Mouse (Mus musculus): Measurements from ENCODE around the gene Gm9918.
A peak's percentile ranks its signal among the peaks of the same experiment; 100 is the strongest.

DNA sequence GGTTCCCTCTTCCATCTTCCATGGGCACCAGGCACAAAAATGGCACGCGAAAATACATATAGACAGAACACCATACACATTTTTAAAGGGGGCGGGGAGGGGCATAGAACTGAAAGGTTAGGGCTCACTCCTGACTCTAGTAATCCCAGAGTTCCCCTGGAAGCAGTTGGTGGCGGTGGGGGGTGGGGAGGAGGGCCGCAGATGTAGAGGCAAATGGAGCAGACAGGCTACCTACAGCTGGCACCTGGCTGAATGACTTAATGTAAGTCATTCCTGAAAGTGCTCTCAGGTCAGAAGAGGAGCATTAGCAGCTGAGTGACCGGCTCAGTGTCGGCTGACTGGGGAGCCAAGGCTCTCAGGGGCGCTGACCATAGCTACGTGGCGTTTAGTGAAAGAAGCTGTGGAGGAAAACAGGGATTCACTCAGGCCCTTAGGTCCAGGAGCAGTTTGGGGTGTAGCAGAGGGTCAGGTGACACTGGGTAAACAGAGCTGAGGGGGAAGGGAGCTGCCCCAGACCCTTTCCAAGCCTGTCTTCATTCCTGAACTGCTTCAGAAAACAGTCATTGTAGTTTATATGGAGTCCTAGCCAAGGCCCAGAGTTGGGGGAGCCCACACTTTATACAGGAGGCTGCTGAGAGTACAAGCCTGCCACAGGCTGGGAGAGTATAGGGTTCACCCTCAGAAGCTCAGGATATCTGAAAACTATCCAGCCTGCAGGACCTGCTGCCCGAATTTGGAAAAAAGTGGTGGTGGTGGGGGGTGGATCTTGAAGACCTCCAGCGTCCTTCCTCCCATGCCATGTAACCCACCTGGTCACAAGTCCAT is 27.7 kb upstream of the Gm9918 start:
- TF ChIP-seq CTCF (IDR thresholded peaks at IDR 0.05; ENCODE audit: control insufficient read depth, insufficient read depth, insufficient read length) (no peak), USF1 (IDR thresholded peaks at IDR 0.05; ENCODE audit: low read depth) (peak; percentile 32), MAX (IDR thresholded peaks at IDR 0.05) (no peak), MYOG (IDR thresholded peaks at IDR 0.05; ENCODE audit: control insufficient read depth, extremely low read depth, insufficient read length) (no peak)
